Mouse (Mus musculus) megakaryocyte, embryonic 14.5 days (primary cell): Measurements from ENCODE around the gene Ank3.

Experiments used
- FLI1 ChIP-seq: IDR thresholded peaks from 2 replicates; pipeline ENCODE4 v1.6.1; 2012; ENCODE audit warnings: low read length, inconsistent platforms, mixed read lengths
- GATA1 ChIP-seq: IDR thresholded peaks from 3 replicates; pipeline ENCODE4 v1.6.1; 2012; ENCODE audit warnings: mixed read lengths, low read length, inconsistent platforms, borderline replicate concordance

GRCm38 (mm10) chr10:70023861-70024260 lies 625.3 kb downstream of the Ank3 start:
- TF ChIP-seq FLI1 (no peak), GATA1 (no peak)
